Mouse (Mus musculus): ENCODE data around the gene Coq7. TPM values are rescaled to one million over a fixed set of nuclear protein-coding genes. Genes with fewer than 3 reads are reported as not detected.

Coq7 gene
- 23.7 and 25.5 TPM in 2 replicates for polyA plus RNA-seq (2012; rRNA removed)

- H3K27me3 ChIP-seq (ENCODE audit: control insufficient read depth, insufficient read depth, low read length): no peaks in the 10 kb centered on the region
- TF ChIP-seq CTCF (IDR thresholded peaks at IDR 0.05; ENCODE audit: control insufficient read depth, insufficient read depth, insufficient replicate concordance, low read depth, low read length): no peak
- no peak for TF ChIP-seq POLR2A (IDR thresholded peaks at IDR 0.05; ENCODE audit: control insufficient read depth, low read depth, low read length)
- H3K27ac ChIP-seq (ENCODE audit: control insufficient read depth, insufficient read depth, low read depth, low read length): peak within 1 kb of the TSS; percentile 96
- H3K4me3 ChIP-seq (ENCODE audit: control insufficient read depth, low read depth, low read length): peak within 1 kb of the TSS; percentile 96
- H3K36me3 ChIP-seq (ENCODE audit: control insufficient read depth, insufficient read depth, low read length): no peaks in the 10 kb centered on the region
- no peaks in the 10 kb centered on the region; the same call in 1 of the 2 replicates for H3K4me1 ChIP-seq (ENCODE audit: control insufficient read depth, insufficient read depth, low read length)
These were observed at the start of gene Coq7 for GRCm38 (mm10) chr7:118533178-118533578. Gene Coq7 (minus strand): TSS chr7:118533356.

- H3K4me3 ChIP-seq (ENCODE audit: control insufficient read depth, low read depth, low read length): no peak overlapping the region
- H3K27ac ChIP-seq (ENCODE audit: control insufficient read depth, insufficient read depth, low read depth, low read length): no peak overlapping the region
- H3K4me1 ChIP-seq (ENCODE audit: control insufficient read depth, insufficient read depth, low read length): peaks cover 7% of the 10 kb centered on the region
- no peaks in the 10 kb centered on the region for H3K27me3 ChIP-seq (ENCODE audit: control insufficient read depth, insufficient read depth, low read length)
- TF ChIP-seq POLR2A (IDR thresholded peaks at IDR 0.05; ENCODE audit: control insufficient read depth, low read depth, low read length) (no peak), CTCF (IDR thresholded peaks at IDR 0.05; ENCODE audit: control insufficient read depth, insufficient read depth, insufficient replicate concordance, low read depth, low read length) (no peak)
- H3K36me3 ChIP-seq (ENCODE audit: control insufficient read depth, insufficient read depth, low read length): no peaks in the 10 kb centered on the region
These were observed 46.8 kb upstream of the Coq7 start for GRCm38 (mm10) chr7:118579938-118580337.

- Histone ChIP-seq H3K27me3 (ENCODE audit: control insufficient read depth, insufficient read depth, low read length) (no peaks in the 10 kb centered on the region), H3K4me1 (ENCODE audit: control insufficient read depth, insufficient read depth, low read length) (no peaks in the 10 kb centered on the region; the same call in 1 of the 2 replicates), H3K27ac (ENCODE audit: control insufficient read depth, insufficient read depth, low read depth, low read length) (no peak overlapping the region), H3K36me3 (ENCODE audit: control insufficient read depth, insufficient read depth, low read length) (no peaks in the 10 kb centered on the region), H3K4me3 (ENCODE audit: control insufficient read depth, low read depth, low read length) (no peak overlapping the region)
- TF ChIP-seq CTCF (IDR thresholded peaks at IDR 0.05; ENCODE audit: control insufficient read depth, insufficient read depth, insufficient replicate concordance, low read depth, low read length) (no peak), POLR2A (IDR thresholded peaks at IDR 0.05; ENCODE audit: control insufficient read depth, low read depth, low read length) (no peak)
These were observed 45.1 kb upstream of the Coq7 start for GRCm38 (mm10) chr7:118578269-118578668.

GRCm38 (mm10) chr7:118572039-118572438 is 38.9 kb upstream of the Coq7 start:
- H3K36me3 ChIP-seq (ENCODE audit: control insufficient read depth, insufficient read depth, low read length): no peaks in the 10 kb centered on the region
- H3K27ac ChIP-seq (ENCODE audit: control insufficient read depth, insufficient read depth, low read depth, low read length): no peak overlapping the region
- H3K4me1 ChIP-seq (ENCODE audit: control insufficient read depth, insufficient read depth, low read length): no peaks in the 10 kb centered on the region; the same call in 1 of the 2 replicates
- TF ChIP-seq POLR2A (IDR thresholded peaks at IDR 0.05; ENCODE audit: control insufficient read depth, low read depth, low read length): no peak
- no peak for TF ChIP-seq CTCF (IDR thresholded peaks at IDR 0.05; ENCODE audit: control insufficient read depth, insufficient read depth, insufficient replicate concordance, low read depth, low read length)
- no peak overlapping the region for H3K4me3 ChIP-seq (ENCODE audit: control insufficient read depth, low read depth, low read length)
- H3K27me3 ChIP-seq (ENCODE audit: control insufficient read depth, insufficient read depth, low read length): no peaks in the 10 kb centered on the region

GRCm38 (mm10) chr7:118571350-118571749 is 38.2 kb upstream of the Coq7 start:
- no peaks in the 10 kb centered on the region; the same call in 1 of the 2 replicates for H3K4me1 ChIP-seq (ENCODE audit: control insufficient read depth, insufficient read depth, low read length)
- H3K4me3 ChIP-seq (ENCODE audit: control insufficient read depth, low read depth, low read length): no peak overlapping the region
- H3K27ac ChIP-seq (ENCODE audit: control insufficient read depth, insufficient read depth, low read depth, low read length): no peak overlapping the region

GRCm38 (mm10) chr7:118569121-118569543 is 36.0 kb upstream of the Coq7 start:
- no peak for TF ChIP-seq CTCF (IDR thresholded peaks at IDR 0.05; ENCODE audit: control insufficient read depth, insufficient read depth, insufficient replicate concordance, low read depth, low read length)
- no peak for TF ChIP-seq POLR2A (IDR thresholded peaks at IDR 0.05; ENCODE audit: control insufficient read depth, low read depth, low read length)
- Histone ChIP-seq H3K27me3 (ENCODE audit: control insufficient read depth, insufficient read depth, low read length) (no peaks in the 10 kb centered on the region), H3K36me3 (ENCODE audit: control insufficient read depth, insufficient read depth, low read length) (no peaks in the 10 kb centered on the region), H3K4me1 (ENCODE audit: control insufficient read depth, insufficient read depth, low read length) (no peaks in the 10 kb centered on the region), H3K27ac (ENCODE audit: control insufficient read depth, insufficient read depth, low read depth, low read length) (no peak overlapping the region), H3K4me3 (ENCODE audit: control insufficient read depth, low read depth, low read length) (no peak overlapping the region)

More at GRCm38 (mm10) chr7:118571350-118571749, 38.2 kb upstream of the Coq7 start:
- no peak for TF ChIP-seq POLR2A (IDR thresholded peaks at IDR 0.05; ENCODE audit: control insufficient read depth, low read depth, low read length)
- TF ChIP-seq CTCF (IDR thresholded peaks at IDR 0.05; ENCODE audit: control insufficient read depth, insufficient read depth, insufficient replicate concordance, low read depth, low read length): no peak
- Histone ChIP-seq H3K27me3 (ENCODE audit: control insufficient read depth, insufficient read depth, low read length) (no peaks in the 10 kb centered on the region), H3K36me3 (ENCODE audit: control insufficient read depth, insufficient read depth, low read length) (no peaks in the 10 kb centered on the region)

GRCm38 (mm10) chr7:118554290-118554689 is 21.1 kb upstream of the Coq7 start:
- TF ChIP-seq CTCF (IDR thresholded peaks at IDR 0.05; ENCODE audit: control insufficient read depth, insufficient read depth, insufficient replicate concordance, low read depth, low read length): no peak
- no peak for TF ChIP-seq POLR2A (IDR thresholded peaks at IDR 0.05; ENCODE audit: control insufficient read depth, low read depth, low read length)
- no peak overlapping the region for H3K27ac ChIP-seq (ENCODE audit: control insufficient read depth, insufficient read depth, low read depth, low read length)
- H3K4me1 ChIP-seq (ENCODE audit: control insufficient read depth, insufficient read depth, low read length): no peaks in the 10 kb centered on the region
- no peak overlapping the region for H3K4me3 ChIP-seq (ENCODE audit: control insufficient read depth, low read depth, low read length)
- no peaks in the 10 kb centered on the region for H3K27me3 ChIP-seq (ENCODE audit: control insufficient read depth, insufficient read depth, low read length)
- H3K36me3 ChIP-seq (ENCODE audit: control insufficient read depth, insufficient read depth, low read length): no peaks in the 10 kb centered on the region

Measured in testis, adult 2 months (tissue).